17 mouse cellular contexts compared by ENCODE assay signal in the genomic region with DNA sequence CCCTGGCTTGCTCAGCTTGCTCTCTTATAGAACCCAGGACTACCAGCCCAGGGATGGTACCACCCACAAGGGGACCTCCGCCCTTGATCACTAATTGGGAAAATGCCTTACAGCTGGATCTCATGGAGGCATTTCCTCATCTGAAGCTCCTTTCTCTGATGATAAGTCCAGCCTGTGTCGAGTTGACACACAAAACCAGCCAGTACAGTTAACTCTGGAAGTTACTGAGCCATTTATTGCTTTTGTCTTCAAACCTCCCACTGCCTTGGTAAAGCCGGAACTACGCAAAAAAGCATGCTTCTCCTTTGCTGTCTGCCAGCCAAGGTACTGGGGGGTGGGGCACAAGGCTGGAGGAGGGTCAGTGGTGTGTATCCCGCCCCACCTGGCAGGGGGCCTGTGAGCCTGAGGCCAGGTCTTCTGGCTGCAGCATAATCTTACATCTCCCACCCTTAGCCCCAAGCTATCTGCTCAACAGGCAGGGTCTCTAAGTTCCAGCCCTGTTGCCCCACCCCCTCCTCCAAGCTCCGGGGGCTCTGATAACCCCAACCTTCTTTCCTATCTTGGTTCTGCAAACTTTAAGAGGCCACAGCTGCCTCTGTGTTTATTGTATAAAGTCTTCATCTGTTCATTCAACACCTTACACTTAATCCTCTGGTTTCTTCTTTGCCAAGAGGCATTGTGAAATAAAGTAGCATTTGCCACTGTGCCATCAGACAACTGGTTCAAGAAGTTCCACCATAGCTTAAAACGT. TPM values are rescaled to one million over a fixed set of nuclear protein-coding genes. Genes with fewer than 3 reads are reported as not detected.
DNase-seq lines count a peak whose midpoint lies in the region; ATAC-seq lines count a peak whose summit lies in the region.
"Had no signal": no experiment of that assay in that cellular context is flagged by ENCODE, and none has a peak within 500 bp of the region (broad histone marks: within the 10 kb centered on the region; RNA-seq: fewer than 3 reads in every experiment).

No protein-coding gene starts in this region.

- H3K27ac ChIP-seq in midbrain, embryonic 10.5 days (replicated peaks): peak overlapping the region; percentile 13; the same call in 1 of the 2 replicates
- no peak overlapping the region for H3K27ac ChIP-seq in midbrain, embryonic 11.5 days (ENCODE audit: low read depth, low read length)
- H3K27ac ChIP-seq in midbrain, embryonic 16.5 days (ENCODE audit: low read length): no peak overlapping the region
- H3K27ac ChIP-seq: hindbrain, embryonic 13.5 days; limb, embryonic 13.5 days; neural tube, embryonic 12.5 days had no signal

- ATAC-seq in midbrain, embryonic 11.5 days (ENCODE audit: low FRiP score): no peak
- peak; percentile 27 to 73; a peak in 3 of 4 replicates for ATAC-seq in hematopoietic stem cell, adult 5-6 weeks (replicated peaks in 1 of 2; ENCODE audit: insufficient read depth in 1 of 2, low FRiP score in 2 of 2, low TSS enrichment in 1 of 2, low read depth in 1 of 2, poor library complexity in 2 of 2, severe bottlenecking in 2 of 2)
- peak; percentile 96 for ATAC-seq in megakaryocyte progenitor cell, adult 5-6 weeks (replicated peaks; ENCODE audit: poor library complexity)
- no peak for ATAC-seq in midbrain, embryonic 16.5 days

- H3K9ac ChIP-seq in midbrain, embryonic 11.5 days (ENCODE audit: low read length): no peak overlapping the region
- no peak overlapping the region for H3K9ac ChIP-seq in midbrain, embryonic 16.5 days (ENCODE audit: low read depth, low read length)
- H3K9ac ChIP-seq: hindbrain, embryonic 13.5 days; limb, embryonic 13.5 days; neural tube, embryonic 12.5 days had no signal

- peaks cover 15% of the 10 kb centered on the region for H3K4me1 ChIP-seq in midbrain, embryonic 10.5 days
- no peaks in the 10 kb centered on the region; the same call in 1 of the 2 replicates for H3K4me1 ChIP-seq in midbrain, embryonic 11.5 days (ENCODE audit: control insufficient read depth, insufficient read depth, low read length)
- H3K4me1 ChIP-seq in midbrain, embryonic 16.5 days (ENCODE audit: control insufficient read depth, insufficient read depth, low read length): no peaks in the 10 kb centered on the region
- H3K4me1 ChIP-seq: hindbrain, embryonic 13.5 days had no signal

- 56% methylated on average over 7 of the region's 7 CpGs for WGBS in midbrain, embryonic 10.5 days
- 47% methylated on average over 7 of the region's 7 CpGs for WGBS in midbrain, embryonic 11.5 days
- WGBS in midbrain, embryonic 16.5 days: 54% methylated on average over 7 of the region's 7 CpGs

- H3K9me3 ChIP-seq in midbrain, embryonic 10.5 days (replicated peaks): no peaks in the 10 kb centered on the region; the same call in 1 of the 2 replicates
- H3K9me3 ChIP-seq in midbrain, embryonic 11.5 days (ENCODE audit: control insufficient read depth, low read length): no peaks in the 10 kb centered on the region
- H3K9me3 ChIP-seq in midbrain, embryonic 16.5 days (replicated peaks; ENCODE audit: control insufficient read depth, low read length, poor library complexity, severe bottlenecking): no peaks in the 10 kb centered on the region

- no peak overlapping the region for H3K4me3 ChIP-seq in midbrain, embryonic 10.5 days
- no peak overlapping the region for H3K4me3 ChIP-seq in midbrain, embryonic 11.5 days (ENCODE audit: low read depth, low read length)
- no peak overlapping the region for H3K4me3 ChIP-seq in midbrain, embryonic 16.5 days (ENCODE audit: low read depth, low read length)
- H3K4me3 ChIP-seq: hindbrain, embryonic 13.5 days; limb, embryonic 13.5 days; neural tube, embryonic 12.5 days had no signal

- no peak overlapping the region for H3K4me2 ChIP-seq in midbrain, embryonic 11.5 days
- H3K4me2 ChIP-seq in midbrain, embryonic 16.5 days (ENCODE audit: low read length): no peak overlapping the region
- H3K4me2 ChIP-seq: hindbrain, embryonic 13.5 days; limb, embryonic 13.5 days had no signal

- H3K36me3 ChIP-seq in midbrain, embryonic 10.5 days: no peaks in the 10 kb centered on the region
- no peaks in the 10 kb centered on the region for H3K36me3 ChIP-seq in midbrain, embryonic 11.5 days (ENCODE audit: control insufficient read depth, insufficient read depth, low read length)
- no peaks in the 10 kb centered on the region for H3K36me3 ChIP-seq in midbrain, embryonic 16.5 days (ENCODE audit: control insufficient read depth, insufficient read depth, low read length)
- H3K36me3 ChIP-seq: hindbrain, embryonic 13.5 days; limb, embryonic 13.5 days; neural tube, embryonic 12.5 days had no signal

- no peak for DNase-seq in midbrain, embryonic 10.5 days (ENCODE audit: low spot score)
- no peak for DNase-seq in midbrain, embryonic 11.5 days (ENCODE audit: low spot score, missing footprints)
- peak; percentile 72 for DNase-seq in c-Kit-positive CD71-positive TER-119-negative erythroid progenitor cells, embryonic 14.5 days (ENCODE audit: low read depth)
- no peak for DNase-seq in gastrocnemius, adult 8-10 months (ENCODE audit: low spot score in 2 of 2)
- DNase-seq in frontal cortex, adult 2 months (ENCODE audit: extremely low spot score in 1 of 2, low spot score in 1 of 2): no peak
- DNase-seq: adrenal gland, postnatal 14 days; cerebellum, adult 2 months; gastrocnemius, postnatal 14 days; right cerebral cortex, postnatal 25 days had no signal

- no peaks in the 10 kb centered on the region for H3K27me3 ChIP-seq in midbrain, embryonic 10.5 days (ENCODE audit: low read depth, poor library complexity, severe bottlenecking)
- H3K27me3 ChIP-seq in midbrain, embryonic 11.5 days (ENCODE audit: control insufficient read depth, insufficient read depth, low read length): no peaks in the 10 kb centered on the region
- no peaks in the 10 kb centered on the region for H3K27me3 ChIP-seq in midbrain, embryonic 16.5 days (ENCODE audit: control insufficient read depth, insufficient read depth, low read depth, low read length)
- H3K27me3 ChIP-seq: hindbrain, embryonic 13.5 days; limb, embryonic 13.5 days; neural tube, embryonic 12.5 days had no signal

RNA-seq across cellular contexts. Expression of gene Katnal1, which starts 6.1 kb away (rescaled TPM):
- 24.2 and 29.5 TPM in 2 replicates for polyA plus RNA-seq in midbrain, embryonic 10.5 days (2016; fragmentation: Nextera tagmentation; extraction: Ambion mirVana)
- 31.1 and 37.1 TPM in 2 replicates for polyA plus RNA-seq in midbrain, embryonic 11.5 days (2014; fragmentation: Nextera tagmentation; extraction: Ambion mirVana)
- 13.1 and 13.6 TPM in 2 replicates for total RNA-seq in hematopoietic stem cell, adult 5-6 weeks (2017)
- 5.6 and 6.5 TPM in 2 replicates for total RNA-seq in megakaryocyte progenitor cell, adult 5-6 weeks (2015)
- total RNA-seq in megakaryocyte progenitor cell, adult 5-6 weeks (2017): 6.9 and 9.0 TPM in 2 replicates
- total RNA-seq in gastrocnemius, adult 8-10 months (2022): 1 to 10 TPM; 4.3 to 5.3 (median 4.5) TPM
- polyA plus RNA-seq in frontal cortex, adult 2 months (2012; rRNA removed): 38.1 and 38.2 TPM in 2 replicates
- polyA plus RNA-seq in midbrain, embryonic 16.5 days (2015; fragmentation: Nextera tagmentation; extraction: Ambion mirVana): 40.2 and 40.7 TPM in 2 replicates

RNA-seq across cellular contexts. Expression of gene Gm42791, which starts 59.7 kb away (rescaled TPM):
- polyA plus RNA-seq in midbrain, embryonic 10.5 days (2016; fragmentation: Nextera tagmentation; extraction: Ambion mirVana): 2.0 TPM in 1 of 2 replicates, not detected in the other
- 2.0 TPM in 1 of 2 replicates, not detected in the other for polyA plus RNA-seq in midbrain, embryonic 11.5 days (2014; fragmentation: Nextera tagmentation; extraction: Ambion mirVana)
- total RNA-seq in hematopoietic stem cell, adult 5-6 weeks (2017): 0.30 TPM in 1 of 2 replicates, not detected in the other
- total RNA-seq in megakaryocyte progenitor cell, adult 5-6 weeks (2015): not detected in 2 replicates
- not detected in 2 replicates for total RNA-seq in megakaryocyte progenitor cell, adult 5-6 weeks (2017)
- 1 to 10 TPM; 2.1 to 2.7 (median 2.5) TPM for total RNA-seq in gastrocnemius, adult 8-10 months (2022)
- polyA plus RNA-seq in frontal cortex, adult 2 months (2012; rRNA removed): not detected in 2 replicates
- 5.7 and 6.7 TPM in 2 replicates for polyA plus RNA-seq in midbrain, embryonic 16.5 days (2015; fragmentation: Nextera tagmentation; extraction: Ambion mirVana)
- total RNA-seq: ES-E14 had no signal
- polyA plus RNA-seq: cerebellum, adult 2 months; large intestine, adult 2 months had no signal

Comparison
In these comparisons a context has a peak if more than half of its experiments do, and no peak if none do; other contexts are left out.
1. ATAC-seq: peak in hematopoietic stem cell, adult 5-6 weeks (2 of 2) and megakaryocyte progenitor cell, adult 5-6 weeks (single experiment); none in midbrain, embryonic 11.5 days (single experiment) and midbrain, embryonic 16.5 days (single experiment).